Mouse (Mus musculus) embryonic stem cell, embryonic (primary cell): Measurements from ENCODE around the gene E2f3.

Experiments
- CTCF ChIA-PET, 4 experiments: fragments of 300-600 bp in 2 of 4; fragments of 350-600 bp in 2 of 4; sonication (Branson Sonifier 250); formaldehyde crosslinking; loops; one replicate each; lab custom pipeline; 2022; ENCODE audit warnings: inconsistent platforms in 2 of 4; lab: Charles Lee
- POLR2A ChIA-PET, 4 experiments: fragments of 300-600 bp in 2 of 4; fragments of 350-600 bp in 2 of 4; sonication (Branson Sonifier 250); formaldehyde crosslinking; loops; one replicate each; lab custom pipeline; 2022; ENCODE audit warnings: antibody characterized with exemption in 4 of 4, inconsistent platforms in 1 of 4; lab: Charles Lee

E2f3 gene

GRCm38 (mm10) chr13:29985855-29986755 lies at the start of gene E2f3:
Gene E2f3, minus strand, starts transcription at chr13:29986063.
- POLR2A ChIA-PET, result interaction anchor here (0.6 to 4.4 kb wide), 21 partner anchors 8 to 1033 kb away, joined by 3 to 25 read pairs (median 5); partner anchors contain the start of gene Sox4 (in 1 of the 4)
- CTCF ChIA-PET, result interaction anchor here in 2 of 4 experiments (0.9 to 1.8 kb wide), 2 partner anchors 99 kb away, joined by 3 to 5 read pairs; no protein-coding TSS in a partner anchor

GRCm38 (mm10) chr13:30034540-30034939 lies 48.7 kb upstream of the E2f3 start:
- ChIA-PET POLR2A (no interaction called here), CTCF (no interaction called here)

GRCm38 (mm10) chr13:30031684-30032335 lies 45.9 kb upstream of the E2f3 start:
- CTCF ChIA-PET, result interaction anchor here in 2 of 4 experiments (0.6 to 1.5 kb wide), 3 partner anchors 49 to 53 kb away, joined by 3 to 5 read pairs (median 3); no protein-coding TSS in a partner anchor
- POLR2A ChIA-PET, result interaction anchor here in 2 of 4 experiments (0.5 to 2.3 kb wide), 7 partner anchors 11 to 47 kb away, joined by 3 to 9 read pairs (median 4); no protein-coding TSS in a partner anchor

DNA sequence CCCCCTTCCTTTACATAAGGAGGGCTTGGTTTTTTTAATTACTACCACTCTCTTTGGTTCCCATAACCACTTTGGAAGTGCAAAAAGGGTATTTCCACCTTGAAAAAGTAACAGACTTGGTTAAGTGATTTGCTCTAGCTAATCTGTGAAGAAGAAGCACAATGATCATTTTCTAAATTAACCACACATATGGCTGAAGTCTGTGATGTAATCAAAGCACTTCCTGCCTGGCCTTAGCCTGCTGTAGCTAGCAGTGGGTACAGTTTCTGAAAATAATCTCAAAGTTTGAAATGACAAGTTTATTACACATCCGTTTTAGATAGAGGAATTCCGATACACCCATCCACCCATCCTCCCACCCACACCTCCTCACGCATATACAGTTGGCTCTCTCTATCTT lies 42.0 kb upstream of the E2f3 start:
- ChIA-PET CTCF (no interaction called here), POLR2A (no interaction called here)

DNA sequence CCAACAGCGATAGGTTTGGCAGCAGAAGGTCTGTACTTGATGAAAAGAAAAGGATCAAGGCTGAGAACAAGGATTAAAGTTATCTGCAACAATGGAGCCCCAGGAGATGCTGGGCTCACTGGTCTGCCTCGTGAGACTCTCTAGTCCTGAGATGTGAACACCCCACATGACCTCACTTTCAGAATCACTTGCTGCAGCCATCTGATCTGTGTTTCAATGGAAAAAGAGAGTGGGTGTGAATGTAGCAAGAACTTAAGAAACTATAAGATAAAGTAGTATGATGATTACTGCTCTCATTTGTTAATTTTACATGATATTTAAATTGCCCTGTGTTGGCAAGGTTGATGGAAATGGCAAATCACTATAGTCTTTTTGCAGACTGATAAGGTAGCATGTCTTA lies 36.6 kb upstream of the E2f3 start:
- ChIA-PET CTCF (no interaction called here), POLR2A (interaction anchor here in 1 of 4 experiments (1.1 kb wide), 1 partner anchor 21 kb away, joined by 3 read pairs; no protein-coding TSS in a partner anchor)

- POLR2A ChIA-PET, result interaction anchor here in 1 of 4 experiments (1.6 kb wide), 1 partner anchor 8 kb away, joined by 3 read pairs; no protein-coding TSS in a partner anchor
- CTCF ChIA-PET, result no interaction called here
Observed at GRCm38 (mm10) chr13:30018573-30018972, 32.7 kb upstream of the E2f3 start.

- POLR2A ChIA-PET, result no interaction called here
- CTCF ChIA-PET, result no interaction called here
Observed at GRCm38 (mm10) chr13:30017611-30018010, 31.7 kb upstream of the E2f3 start.

GRCm38 (mm10) chr13:30014576-30014975 lies 28.7 kb upstream of the E2f3 start:
- ChIA-PET POLR2A (interaction anchor here in 2 of 4 experiments (1.0 to 1.2 kb wide), 2 partner anchors 15 to 28 kb away, joined by 3 read pairs; no protein-coding TSS in a partner anchor), CTCF (no interaction called here)

DNA sequence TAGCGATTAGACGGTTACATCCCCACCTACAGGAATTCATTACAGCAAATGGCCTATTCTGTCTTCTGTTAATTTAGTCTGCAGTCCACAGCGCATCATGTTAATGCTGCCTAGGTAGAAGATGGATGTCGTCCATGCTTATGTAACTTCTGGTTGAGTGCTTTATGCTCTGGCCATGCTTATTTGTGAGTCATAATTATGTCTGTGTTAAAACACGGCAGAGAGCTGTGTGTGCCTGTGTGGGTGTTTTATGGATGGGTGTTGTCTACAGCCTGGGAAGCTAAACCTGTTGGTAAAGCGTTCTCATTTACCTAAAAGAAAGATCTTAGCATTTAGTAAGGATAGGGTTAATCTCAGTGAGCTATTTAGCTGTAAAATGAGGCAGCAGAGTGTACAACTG lies 26.4 kb upstream of the E2f3 start:
- CTCF ChIA-PET, result no interaction called here
- POLR2A ChIA-PET, result interaction anchor here in 1 of 4 experiments (0.8 to 1.1 kb wide), 2 partner anchors 20 to 24 kb away, joined by 3 read pairs; no protein-coding TSS in a partner anchor

- POLR2A ChIA-PET, result interaction anchor here in 1 of 4 experiments (1.8 to 2.1 kb wide), 2 partner anchors 8 to 22 kb away, joined by 5 to 9 read pairs; partner anchors contain the start of gene E2f3
- CTCF ChIA-PET, result no interaction called here
Observed at GRCm38 (mm10) chr13:30008738-30009137, 22.9 kb upstream of the E2f3 start.

- POLR2A ChIA-PET, result no interaction called here
Observed at GRCm38 (mm10) chr13:30005422-30005821, 19.6 kb upstream of the E2f3 start.

GRCm38 (mm10) chr13:30004849-30005248 lies 19.0 kb upstream of the E2f3 start:
- POLR2A ChIA-PET, result interaction anchor here in 1 of 4 experiments (0.9 kb wide), 1 partner anchor 26 kb away, joined by 3 read pairs; no protein-coding TSS in a partner anchor
- CTCF ChIA-PET, result no interaction called here

More at GRCm38 (mm10) chr13:30005422-30005821, 19.6 kb upstream of the E2f3 start:
- CTCF ChIA-PET, result no interaction called here

- POLR2A ChIA-PET, result interaction anchor here in 2 of 4 experiments (0.9 to 1.9 kb wide), 5 partner anchors 10 to 83 kb away, joined by 3 to 8 read pairs (median 3); partner anchors contain the start of gene E2f3 (in 1 of the 2)
- CTCF ChIA-PET, result no interaction called here
Observed at GRCm38 (mm10) chr13:30003169-30003568, 17.3 kb upstream of the E2f3 start.

- CTCF ChIA-PET, result interaction anchor here in 1 of 4 experiments (0.7 kb wide), 1 partner anchor 259 kb away, joined by 3 read pairs; no protein-coding TSS in a partner anchor
- POLR2A ChIA-PET, result interaction anchor here in 1 of 4 experiments (1.4 to 5.9 kb wide), 4 partner anchors 9 to 23 kb away, joined by 3 to 25 read pairs (median 4); partner anchors contain the start of gene E2f3
Observed at GRCm38 (mm10) chr13:30001041-30001440, 15.2 kb upstream of the E2f3 start.

GRCm38 (mm10) chr13:29987956-29988355 lies 2.1 kb upstream of the E2f3 start:
- CTCF ChIA-PET, result interaction anchor here in 2 of 4 experiments (0.7 to 1.8 kb wide), 2 partner anchors 21 to 97 kb away, joined by 3 to 5 read pairs; no protein-coding TSS in a partner anchor
- POLR2A ChIA-PET, result interaction anchor here in 3 of 4 experiments (0.5 to 4.4 kb wide), 22 partner anchors 10 to 1329 kb away, joined by 3 to 25 read pairs (median 3); no protein-coding TSS in a partner anchor

DNA sequence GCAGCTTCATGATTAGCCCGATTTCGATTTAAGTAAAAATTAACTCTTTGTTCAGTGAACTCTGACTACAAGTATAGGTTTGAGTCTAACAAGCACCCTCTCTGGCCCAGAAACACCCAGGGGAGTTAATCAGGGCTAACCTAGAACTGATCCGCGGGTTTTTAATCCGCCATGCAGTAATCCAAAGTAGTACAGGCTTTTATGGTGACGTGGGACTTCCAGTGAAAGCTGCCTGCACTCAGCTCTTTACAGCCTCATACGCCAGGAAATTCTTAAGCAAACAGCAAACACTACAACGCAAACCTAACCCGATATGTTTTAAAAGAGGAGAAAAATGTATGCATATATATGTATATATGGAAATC lies 875 bp upstream of the E2f3 start:
- POLR2A ChIA-PET, result interaction anchor here in 2 of 4 experiments (0.8 to 4.4 kb wide), 20 partner anchors 8 to 1033 kb away, joined by 3 to 25 read pairs (median 4); partner anchors contain the start of gene Sox4 (in 1 of the 2)
- CTCF ChIA-PET, result interaction anchor here in 3 of 4 experiments (0.5 to 1.8 kb wide), 3 partner anchors 98 to 232 kb away, joined by 3 to 5 read pairs (median 5); no protein-coding TSS in a partner anchor

- POLR2A ChIA-PET, result interaction anchor here (0.6 to 3.1 kb wide), 46 partner anchors 10 to 1218 kb away, joined by 3 to 25 read pairs (median 4); partner anchors contain the start of genes Mboat1 (in 1 of the 4) and Sox4 (in 1 of the 4)
Observed at GRCm38 (mm10) chr13:29985101-29985854, 585 bp downstream of the E2f3 start.

More at GRCm38 (mm10) chr13:29985101-29985854, 585 bp downstream of the E2f3 start:
- CTCF ChIA-PET, result interaction anchor here in 2 of 4 experiments (0.6 to 1.7 kb wide), 2 partner anchors 128 to 258 kb away, joined by 3 to 5 read pairs; no protein-coding TSS in a partner anchor
